Mouse (Mus musculus) left cerebral cortex, postnatal 14 days (tissue): ENCODE data around the gene Olfr317. TPM values are rescaled to one million over a fixed set of nuclear protein-coding genes. Genes with fewer than 3 reads are reported as not detected.
"Not testable (repeated sequence)": the region's sequence is repeated elsewhere in the genome, so short reads cannot be mapped to it uniquely, and the experiment has no call there.

Experiments
- DNase-seq, 2 experiments: peaks; one replicate each; pipeline ENCODE4 v3.0.0; 2021 to 2022; ENCODE audit warnings: low spot score in 2 of 2, mixed read lengths in 1 of 2
- intact Hi-C: fragments of 180-260 bp; cut with DNase I; formaldehyde crosslinking; loops from one replicate; pipeline ENCODE4 v1.15.1; 2025
- long read RNA-seq, 2 experiments: library from polyadenylated mRNA; stranded (forward); transcript quantifications; one replicate each; pipeline ENCODE4 v2.0.0; 2021
- total RNA-seq, 2 experiments: library from RNA; stranded (reverse); gene quantifications; 2 replicates each; pipeline ENCODE4 v1.2.3; 2021

Gene Olfr317
- under 1 TPM in 1 of 2 experiments, not detected in 1; 0.15 TPM for total RNA-seq
- long read RNA-seq, experiment 1 = 0 reads
- long read RNA-seq, experiment 2 = 0 reads

DNA sequence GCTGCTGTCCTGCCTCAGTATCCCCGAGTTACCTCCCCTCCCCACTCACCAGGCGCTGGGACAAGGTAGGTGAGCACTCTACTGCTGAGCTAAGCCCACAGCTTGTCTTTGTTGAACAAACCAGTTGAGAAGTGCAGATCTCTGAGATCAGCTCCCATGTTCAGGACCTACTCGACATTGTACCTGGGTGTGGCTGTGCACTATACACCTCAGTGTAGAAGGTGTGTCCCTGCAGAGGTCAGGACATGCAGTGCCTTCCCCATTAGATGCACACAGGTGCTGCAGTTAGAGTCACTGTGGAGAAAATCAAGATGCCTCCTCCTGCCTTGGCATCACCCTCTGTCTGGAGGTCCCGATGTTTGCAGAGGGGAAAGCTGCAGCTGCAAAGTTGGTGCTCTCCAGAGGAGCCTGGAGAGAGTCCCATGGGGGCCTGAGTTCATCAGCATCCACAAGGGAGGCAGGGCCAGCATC, at the start of gene Olfr317:
Gene Olfr317, minus strand, starts transcription at position 421 of the 471 bp plus-strand sequence.
- DNase-seq = no peak
- intact Hi-C loops = no loop called here

GRCm38 (mm10) chr11:58788346-58788745, 49.3 kb upstream of the Olfr317 start:
- intact Hi-C loops = no loop called here
- no peak for DNase-seq

- intact Hi-C loops = no loop called here
- DNase-seq = no peak
Observed at GRCm38 (mm10) chr11:58787651-58788050, 48.6 kb upstream of the Olfr317 start.

DNA sequence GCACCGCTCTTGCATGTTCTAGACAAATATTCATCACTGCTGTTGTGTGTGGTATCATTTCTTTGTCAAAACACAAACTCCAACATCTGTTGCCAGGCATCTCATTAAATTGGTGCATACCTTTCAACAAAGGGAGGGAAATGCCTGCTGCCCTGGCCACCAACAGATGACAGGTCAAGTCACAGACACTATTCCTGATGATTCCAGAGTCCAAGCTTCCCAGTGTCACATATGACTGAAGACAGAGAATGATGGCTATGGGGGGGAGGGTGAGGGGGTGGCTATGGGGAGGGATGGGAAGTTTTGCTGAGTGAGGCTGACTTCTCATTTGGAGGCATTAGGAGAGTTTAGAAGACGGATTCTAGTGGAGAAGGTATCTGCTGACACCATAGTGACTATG, 45.2 kb upstream of the Olfr317 start:
- intact Hi-C loops = no loop called here
- no peak for DNase-seq

GRCm38 (mm10) chr11:58782480-58783089, 43.6 kb upstream of the Olfr317 start, which contains the start of gene Olfr314:
Gene Olfr314, plus strand, starts transcription at chr11:58782952.
- intact Hi-C loops = no loop called here
- no peak for DNase-seq

DNA sequence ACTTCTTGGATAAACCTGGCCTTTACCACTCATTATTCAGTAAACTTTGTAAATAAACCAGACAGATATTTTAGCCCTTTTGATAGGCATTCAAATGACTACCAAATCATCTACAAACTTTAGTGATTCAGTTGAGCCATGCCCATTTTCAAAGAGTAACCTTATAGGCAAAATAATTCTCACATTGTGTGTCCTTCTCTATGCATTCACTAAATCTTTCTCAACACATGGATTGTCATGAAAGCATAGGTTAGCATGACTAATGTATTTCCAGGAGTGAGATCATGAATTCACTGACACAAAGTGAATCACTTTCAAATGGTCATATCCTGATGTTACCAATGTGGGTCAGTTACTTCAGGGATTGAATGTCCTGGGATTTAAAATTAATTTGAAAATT, 33.9 kb upstream of the Olfr317 start, which contains the start of gene Olfr315:
Gene Olfr315, plus strand, starts transcription at position 301 of the 400 bp plus-strand sequence.
- DNase-seq = no peak
- intact Hi-C loops = no loop called here

GRCm38 (mm10) chr11:58752434-58752833, 13.4 kb upstream of the Olfr317 start, which contains the start of gene Olfr316:
Gene Olfr316, plus strand, starts transcription at chr11:58752734.
- intact Hi-C loops = no loop called here
- DNase-seq = no peak

GRCm38 (mm10) chr11:58751096-58751495, 12.1 kb upstream of the Olfr317 start:
- peak; percentile 42 to 84 for DNase-seq
- intact Hi-C loops = not testable (repeated sequence)

DNA sequence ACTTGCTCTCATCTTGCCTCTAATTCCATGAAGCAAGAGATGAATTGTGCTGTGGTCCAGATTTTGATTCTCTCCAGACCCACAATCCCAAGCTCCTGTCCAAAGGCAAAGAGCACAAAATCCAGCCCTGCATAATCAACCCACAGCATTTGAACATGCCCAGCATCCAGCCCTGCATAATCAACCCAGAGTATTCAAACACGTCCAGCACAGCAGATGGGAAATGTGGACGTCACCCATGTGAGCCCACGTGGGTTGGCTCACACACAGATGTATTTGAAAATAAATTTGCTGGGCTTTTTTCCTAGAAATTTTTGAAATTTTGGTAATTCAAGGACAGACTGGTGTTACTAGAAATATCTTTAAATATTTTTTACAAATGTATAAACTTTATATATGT, 5.6 kb downstream of the Olfr317 start:
- intact Hi-C loops = no loop called here
- peak; percentile 53 to 79 for DNase-seq

DNA sequence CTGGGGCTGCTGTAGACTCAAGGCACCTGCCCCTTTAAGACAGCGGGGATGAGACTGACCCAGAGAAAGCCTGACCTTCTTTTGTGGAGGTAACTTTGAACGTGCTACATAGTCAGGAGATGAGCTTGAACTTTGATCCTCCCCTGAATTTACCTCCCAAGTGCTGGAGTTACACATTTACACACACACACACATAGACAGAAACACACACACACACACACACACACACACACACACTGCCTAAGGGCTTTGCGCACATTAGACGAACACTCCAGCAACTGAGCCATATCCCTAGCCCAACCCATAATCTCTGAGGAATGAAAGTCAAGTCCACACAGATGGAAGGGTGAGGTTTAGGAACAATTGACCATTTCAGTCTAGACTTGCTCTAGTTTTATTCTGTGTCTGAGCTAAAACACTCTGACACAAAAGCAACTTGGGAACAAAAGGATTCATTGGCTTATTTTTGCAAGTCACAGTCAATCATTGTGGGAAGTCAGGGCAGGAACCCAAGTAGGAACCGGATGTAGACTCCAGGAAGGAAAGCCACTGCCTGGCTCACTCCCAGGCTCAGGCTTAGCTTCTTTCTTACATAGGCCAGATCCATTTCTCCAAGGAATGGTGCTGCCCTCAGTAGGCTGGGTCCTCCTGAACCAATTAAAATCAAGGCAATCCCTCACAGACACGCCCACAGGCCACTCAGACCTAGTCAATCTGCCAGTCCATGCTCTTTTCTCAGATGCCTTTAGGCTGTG, 10.9 kb downstream of the Olfr317 start:
- intact Hi-C loops, DNase-seq: not testable (repeated sequence)

- intact Hi-C loops = no loop called here
- DNase-seq = no peak
Observed at GRCm38 (mm10) chr11:58723914-58724313, 15.1 kb downstream of the Olfr317 start, which contains the start of gene Olfr318. Gene Olfr318, minus strand, starts transcription at chr11:58724014.

GRCm38 (mm10) chr11:58719701-58720100, 19.3 kb downstream of the Olfr317 start:
- intact Hi-C loops = no loop called here
- no peak for DNase-seq

- intact Hi-C loops, DNase-seq: not testable (repeated sequence)
Observed at GRCm38 (mm10) chr11:58717723-58718122, 21.3 kb downstream of the Olfr317 start.

DNA sequence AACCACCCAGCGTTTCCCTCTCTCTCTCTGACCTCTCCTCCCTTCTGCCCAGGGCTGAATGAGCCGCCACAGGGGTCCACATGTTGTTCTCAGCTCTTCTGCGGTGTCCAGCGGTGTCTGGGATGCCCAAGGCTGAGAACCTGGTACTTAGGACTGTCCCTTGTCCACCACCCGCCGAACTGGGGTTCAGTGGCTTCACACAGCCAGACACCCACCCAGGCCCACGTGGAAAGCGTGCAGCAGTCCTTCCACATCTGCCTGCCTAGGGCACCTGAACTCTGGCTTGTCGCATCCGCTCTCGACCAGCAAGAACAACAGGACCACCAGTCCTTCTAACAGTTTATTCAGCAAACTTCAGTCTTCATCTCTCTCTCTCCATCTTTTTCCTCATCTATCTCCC, 29.9 kb downstream of the Olfr317 start:
- intact Hi-C loops = no loop called here
- DNase-seq = no peak

GRCm38 (mm10) chr11:58698862-58699261, 40.1 kb downstream of the Olfr317 start, which contains the start of gene Olfr319:
Gene Olfr319, plus strand, starts transcription at chr11:58699162.
- intact Hi-C loops = no loop called here
- DNase-seq = no peak

Other genes starting within 250 kb of the Olfr317 start
- not detected for gene Olfr332, start 246.7 kb downstream of the Olfr317 start, total RNA-seq
- gene Olfr331, start 236.6 kb downstream of the Olfr317 start, total RNA-seq = not detected
- gene Olfr330, start 204.4 kb downstream of the Olfr317 start, total RNA-seq = not detected
- gene Olfr329-ps, start 192.8 kb downstream of the Olfr317 start, total RNA-seq = not detected
- under 1 TPM; 0.11 TPM for gene Olfr328, start 183.6 kb downstream of the Olfr317 start, total RNA-seq
- gene Olfr224, start 168.7 kb downstream of the Olfr317 start, total RNA-seq = not detected
- not detected for gene Olfr325, start 161.5 kb downstream of the Olfr317 start, total RNA-seq
- gene Olfr324, start 144.1 kb downstream of the Olfr317 start, total RNA-seq = not detected
- under 1 TPM in 1 of 2 experiments, not detected in 1; 0.42 TPM for gene 2210407C18Rik, start 123.1 kb downstream of the Olfr317 start, total RNA-seq
- not detected for gene Olfr323, start 108.7 kb downstream of the Olfr317 start, total RNA-seq
- gene Trim58, start 98.7 kb downstream of the Olfr317 start, total RNA-seq = under 1 TPM in 1 of 2 experiments, not detected in 1; 0.15 TPM
- gene Olfr322, start 80.4 kb downstream of the Olfr317 start, total RNA-seq = not detected
- not detected for gene Olfr320, start 58.1 kb downstream of the Olfr317 start, total RNA-seq
- not detected for gene Olfr319, start 40.0 kb downstream of the Olfr317 start, total RNA-seq
- gene Olfr318, start 15.2 kb downstream of the Olfr317 start, total RNA-seq = under 1 TPM in 1 of 2 experiments, not detected in 1; 0.13 TPM
- gene Olfr316, start 13.5 kb upstream of the Olfr317 start, total RNA-seq = under 1 TPM; 0.13 to 0.42 TPM
- gene Olfr315, start 34.0 kb upstream of the Olfr317 start, total RNA-seq = not detected
- gene Olfr314, start 43.7 kb upstream of the Olfr317 start, total RNA-seq = not detected
- gene Fam183b, start 62.7 kb upstream of the Olfr317 start, total RNA-seq = 1 to 10 TPM in 1 of 2 experiments, under 1 TPM in 1; 0.89 to 2.1 TPM
- gene Olfr313, start 75.8 kb upstream of the Olfr317 start, total RNA-seq = not detected
- gene Olfr312, start 90.0 kb upstream of the Olfr317 start, total RNA-seq = not detected
- not detected for gene Olfr311, start 100.0 kb upstream of the Olfr317 start, total RNA-seq
- 10 to 100 TPM; 16.7 TPM for gene Gm12258, start 107.9 kb upstream of the Olfr317 start, total RNA-seq
- 1 to 10 TPM; 9.3 TPM for gene 2810021J22Rik, start 128.0 kb upstream of the Olfr317 start, total RNA-seq
- gene Zfp39, start 165.0 kb upstream of the Olfr317 start, total RNA-seq = 1 to 10 TPM; 8.7 to 9.0 TPM
- gene Btnl10, start 178.7 kb upstream of the Olfr317 start, total RNA-seq = not detected
- 100 to 1,000 TPM; 493 to 512 TPM for gene Rnf187, start 199.7 kb upstream of the Olfr317 start, total RNA-seq
- gene Hist3h2ba, start 209.7 kb upstream of the Olfr317 start, total RNA-seq = 100 to 1,000 TPM; 119 to 135 TPM
- 10 to 100 TPM; 57.2 to 62.3 TPM for gene Hist3h2a, start 215.5 kb upstream of the Olfr317 start, total RNA-seq
- gene Trim17, start 215.5 kb upstream of the Olfr317 start, total RNA-seq = 1 to 10 TPM; 3.9 to 4.3 TPM
- gene Trim11, start 238.9 kb upstream of the Olfr317 start, total RNA-seq = 10 to 100 TPM; 21.8 to 22.0 TPM